Mouse (Mus musculus) liver, adult 2 months (tissue): ENCODE measurements at regions not wholly inside any gene's neighbourhood (a gene's known extent, or its start where the extent isn't known, plus 50 kb on each side); places are given as distances from the start of the nearest gene placed in this dataset.

Experiments
- CTCF ChIP-seq: fragments of 200-500 bp; IDR thresholded peaks from 2 replicates; pipeline ENCODE4 v1.5.1; 2011; ENCODE audit warnings: low read depth, low read length, control low read depth
- POLR2A ChIP-seq: fragments of 200-500 bp; IDR thresholded peaks from 2 replicates; pipeline ENCODE4 v1.6.1; 2011; ENCODE audit warnings: low read length, control low read depth; ENCODE audit not compliant: insufficient read depth; ENCODE audit errors: extremely low read depth

DNA sequence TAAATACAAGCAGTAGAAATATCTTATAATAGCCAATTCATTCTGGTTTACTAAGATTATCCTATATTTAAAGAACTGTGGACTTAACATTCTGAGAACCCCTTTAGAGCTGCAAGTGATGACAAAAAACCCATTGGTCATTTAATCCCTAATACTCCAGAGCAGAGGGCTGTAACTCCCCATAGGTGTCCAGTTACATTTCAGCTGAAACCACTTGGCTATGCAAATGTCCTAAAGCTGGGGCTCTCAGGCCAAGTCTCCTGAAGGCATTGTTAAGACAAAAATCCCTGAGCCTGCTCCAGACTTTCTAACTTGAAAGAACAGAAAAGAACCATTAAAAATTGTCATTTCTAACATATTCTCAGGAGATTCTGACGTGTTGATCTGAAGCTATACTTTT, 209.1 kb upstream of the Gap43 start:
- TF ChIP-seq POLR2A (no peak), CTCF (no peak)
